Mouse (Mus musculus) myocyte (in vitro differentiated cells): ENCODE results near the gene Entpd3. TPM values are rescaled to one million over a fixed set of nuclear protein-coding genes. Genes with fewer than 3 reads are reported as not detected.

Source experiments
- H3K27me3 ChIP-seq: one replicate; pipeline ENCODE4 v1.6.1; 2011; ENCODE audit not compliant: control insufficient read depth, insufficient read depth, insufficient read length
- H3K36me3 ChIP-seq: one replicate; pipeline ENCODE4 v1.6.1; 2011; ENCODE audit not compliant: control insufficient read depth, insufficient read depth
- H3K4me2 ChIP-seq: one replicate; pipeline ENCODE4 v1.6.1; 2011; ENCODE audit warnings: low read depth, control low read depth
- H3K4me3 ChIP-seq: one replicate; pipeline ENCODE4 v1.5.1; 2011; ENCODE audit warnings: mild to moderate bottlenecking, control low read depth, moderate library complexity
- H3K79me2 ChIP-seq: one replicate; pipeline ENCODE4 v1.6.1; 2011; ENCODE audit not compliant: control insufficient read depth, insufficient read depth
- H3ac ChIP-seq: one replicate; pipeline ENCODE4 v1.6.1; 2011; ENCODE audit not compliant: control insufficient read depth, insufficient read length
- CEBPB ChIP-seq: IDR thresholded peaks from 2 replicates; pipeline ENCODE4 v1.6.1; 2011; ENCODE audit warnings: mild to moderate bottlenecking, moderate library complexity; ENCODE audit not compliant: poor library complexity, insufficient read depth, severe bottlenecking
- E2F4 ChIP-seq: IDR thresholded peaks from one replicate; pipeline ENCODE4 v1.6.1; 2011; ENCODE audit warnings: mild to moderate bottlenecking, control low read depth, moderate library complexity; ENCODE audit not compliant: insufficient read depth
- MAX ChIP-seq: IDR thresholded peaks from one replicate; pipeline ENCODE4 v1.6.1; 2011; ENCODE audit warnings: low read depth, mild to moderate bottlenecking, control low read depth
- MYOD1 ChIP-seq, 3 experiments: IDR thresholded peaks; one replicate each; pipeline ENCODE4 v1.6.1; 2011; ENCODE audit warnings: control low read depth in 2 of 3, low read depth in 2 of 3, mild to moderate bottlenecking in 2 of 3, moderate library complexity in 1 of 3; ENCODE audit not compliant: insufficient read length in 2 of 3, control insufficient read depth in 1 of 3
- MYOG ChIP-seq, 3 experiments: IDR thresholded peaks; one replicate each; pipeline ENCODE4 v1.6.1; 2011; ENCODE audit warnings: control low read depth in 2 of 3, low read depth in 2 of 3, mild to moderate bottlenecking in 2 of 3; ENCODE audit not compliant: insufficient read length in 2 of 3, control insufficient read depth in 1 of 3, insufficient read depth in 1 of 3
- POLR2A ChIP-seq: IDR thresholded peaks from one replicate; pipeline ENCODE4 v1.6.1; 2011; ENCODE audit warnings: low read depth, mild to moderate bottlenecking, control low read depth, moderate library complexity; ENCODE audit not compliant: insufficient read length
- POLR2AphosphoS2 ChIP-seq: IDR thresholded peaks from one replicate; pipeline ENCODE4 v1.6.1; 2011; ENCODE audit warnings: low read depth, control low read depth; ENCODE audit not compliant: insufficient read length
- REST ChIP-seq: IDR thresholded peaks from one replicate; pipeline ENCODE4 v1.6.1; 2011; ENCODE audit warnings: mild to moderate bottlenecking, control low read depth, moderate library complexity; ENCODE audit not compliant: insufficient read depth, insufficient read length
- SRF ChIP-seq: IDR thresholded peaks from one replicate; pipeline ENCODE4 v1.6.1; 2011; ENCODE audit warnings: low read depth; ENCODE audit not compliant: control insufficient read depth, insufficient read length
- TCF12 ChIP-seq: IDR thresholded peaks from one replicate; pipeline ENCODE4 v1.6.1; 2011; ENCODE audit warnings: mild to moderate bottlenecking, control low read depth; ENCODE audit not compliant: poor library complexity, insufficient read depth, severe bottlenecking
- TCF3 ChIP-seq: IDR thresholded peaks from one replicate; pipeline ENCODE4 v1.6.1; 2011; ENCODE audit warnings: low read depth, control low read depth; ENCODE audit not compliant: insufficient read length
- USF1 ChIP-seq: IDR thresholded peaks from one replicate; pipeline ENCODE4 v1.6.1; 2011; ENCODE audit warnings: low read depth, mild to moderate bottlenecking, control low read depth, moderate library complexity
- polyA plus RNA-seq: library from polyadenylated mRNA; unstranded; fragments of >200 nt; fragmentation: generic; extraction: Trizol; gene quantifications from one replicate; pipeline ENCODE4 v1.2.1, GENCODE M21; 2012; ENCODE audit warnings: missing spikeins

Entpd3 gene
- polyA plus RNA-seq, 1 experiment, result 1.1 TPM

DNA sequence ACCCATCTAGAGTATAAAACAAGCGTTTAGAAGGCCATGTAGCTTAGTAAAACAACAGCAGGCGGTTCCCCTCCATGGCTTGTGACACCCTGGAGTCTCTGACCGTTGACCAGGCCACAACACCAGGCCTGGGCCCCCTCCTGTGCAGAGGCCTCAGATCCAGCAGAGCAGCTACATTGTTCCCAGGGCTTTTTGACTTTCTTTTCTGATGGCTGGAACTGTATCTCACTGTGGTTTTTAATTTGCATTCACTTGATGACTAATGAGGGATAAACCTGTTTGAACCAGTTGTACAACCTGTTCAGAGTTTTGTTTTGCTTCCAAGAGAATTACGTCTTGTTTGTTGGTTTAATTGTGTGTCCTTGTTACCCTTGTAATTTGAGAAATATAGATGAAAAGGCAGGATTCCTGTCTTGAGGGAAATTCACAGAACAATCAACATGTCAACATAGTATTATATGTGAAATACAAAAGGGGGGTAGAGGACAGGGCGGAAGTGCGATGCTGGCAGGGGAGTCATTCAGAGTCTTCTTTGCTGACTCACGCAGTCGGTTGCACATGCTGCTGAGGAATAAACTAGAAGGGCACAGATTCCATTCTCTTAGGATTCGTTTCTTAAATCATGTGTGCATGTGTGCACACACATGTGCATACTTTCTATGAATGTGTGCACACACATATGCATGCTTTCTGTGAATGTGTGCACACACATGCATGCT is 53.9 kb downstream of the Entpd3 start:
- TF ChIP-seq TCF12 (no peak), REST (no peak), MAX (no peak), POLR2A (no peak), TCF3 (no peak)
- H3K27me3 ChIP-seq, result no peaks in the 10 kb centered on the region
- H3K4me2 ChIP-seq, result no peak overlapping the region
- no peak overlapping the region for H3K4me3 ChIP-seq
- H3ac ChIP-seq, result no peak overlapping the region
- H3K36me3 ChIP-seq, result no peaks in the 10 kb centered on the region
- no peaks in the 10 kb centered on the region for H3K79me2 ChIP-seq

- no peak overlapping the region for H3K4me3 ChIP-seq
- no peaks in the 10 kb centered on the region for H3K27me3 ChIP-seq
- H3K79me2 ChIP-seq, result no peaks in the 10 kb centered on the region
- no peak for TF ChIP-seq POLR2AphosphoS2
- TF ChIP-seq TCF12, result no peak
- no peak for TF ChIP-seq POLR2A
- no peak for TF ChIP-seq MYOG (IDR thresholded peaks at IDR 0.05; ENCODE audit: control insufficient read depth in 1 of 3, insufficient read depth in 1 of 3, insufficient read length in 2 of 3, low read depth in 2 of 3)
- TF ChIP-seq MAX, result no peak
- TF ChIP-seq TCF3, result no peak
- TF ChIP-seq E2F4, result no peak
- TF ChIP-seq USF1, result no peak
- no peak for TF ChIP-seq SRF
- TF ChIP-seq CEBPB, result no peak
- no peak for TF ChIP-seq MYOD1 (IDR thresholded peaks at IDR 0.05; ENCODE audit: control insufficient read depth in 1 of 3, insufficient read length in 2 of 3, low read depth in 2 of 3)
- no peak for TF ChIP-seq REST
- no peaks in the 10 kb centered on the region for H3K36me3 ChIP-seq
- no peak overlapping the region for H3ac ChIP-seq
- H3K4me2 ChIP-seq, result no peak overlapping the region
Observed at GRCm38 (mm10) chr9:120594839-120595238, 55.2 kb downstream of the Entpd3 start.

DNA sequence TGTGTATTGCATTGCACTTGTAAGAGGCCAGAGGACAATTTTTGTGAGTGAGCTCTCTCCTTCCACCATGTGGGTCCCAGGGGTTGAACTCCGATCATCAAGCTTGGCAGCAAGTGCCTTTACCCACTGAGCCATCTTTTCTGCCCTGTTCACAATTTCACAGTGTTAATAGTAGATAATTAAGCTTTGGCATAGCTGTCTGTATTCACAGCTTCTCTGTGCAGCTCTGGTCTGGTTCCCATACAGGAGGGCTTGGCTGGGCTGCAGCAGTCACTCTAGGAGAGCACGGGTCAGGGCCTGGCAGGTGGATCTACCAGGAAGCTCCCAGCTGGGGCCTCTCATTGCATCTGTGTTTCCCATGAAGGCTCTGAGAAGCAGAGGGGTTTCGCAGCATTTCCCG is 55.7 kb downstream of the Entpd3 start:
- TF ChIP-seq SRF (no peak), MYOG (IDR thresholded peaks at IDR 0.05; ENCODE audit: control insufficient read depth in 1 of 3, insufficient read depth in 1 of 3, insufficient read length in 2 of 3, low read depth in 2 of 3) (no peak), TCF12 (no peak), USF1 (no peak), POLR2A (no peak), POLR2AphosphoS2 (no peak), CEBPB (no peak), MYOD1 (IDR thresholded peaks at IDR 0.05; ENCODE audit: control insufficient read depth in 1 of 3, insufficient read length in 2 of 3, low read depth in 2 of 3) (no peak)
- Histone ChIP-seq H3K27me3 (no peaks in the 10 kb centered on the region), H3K36me3 (no peaks in the 10 kb centered on the region), H3ac (no peak overlapping the region), H3K4me3 (no peak overlapping the region), H3K79me2 (no peaks in the 10 kb centered on the region), H3K4me2 (no peak overlapping the region)

DNA sequence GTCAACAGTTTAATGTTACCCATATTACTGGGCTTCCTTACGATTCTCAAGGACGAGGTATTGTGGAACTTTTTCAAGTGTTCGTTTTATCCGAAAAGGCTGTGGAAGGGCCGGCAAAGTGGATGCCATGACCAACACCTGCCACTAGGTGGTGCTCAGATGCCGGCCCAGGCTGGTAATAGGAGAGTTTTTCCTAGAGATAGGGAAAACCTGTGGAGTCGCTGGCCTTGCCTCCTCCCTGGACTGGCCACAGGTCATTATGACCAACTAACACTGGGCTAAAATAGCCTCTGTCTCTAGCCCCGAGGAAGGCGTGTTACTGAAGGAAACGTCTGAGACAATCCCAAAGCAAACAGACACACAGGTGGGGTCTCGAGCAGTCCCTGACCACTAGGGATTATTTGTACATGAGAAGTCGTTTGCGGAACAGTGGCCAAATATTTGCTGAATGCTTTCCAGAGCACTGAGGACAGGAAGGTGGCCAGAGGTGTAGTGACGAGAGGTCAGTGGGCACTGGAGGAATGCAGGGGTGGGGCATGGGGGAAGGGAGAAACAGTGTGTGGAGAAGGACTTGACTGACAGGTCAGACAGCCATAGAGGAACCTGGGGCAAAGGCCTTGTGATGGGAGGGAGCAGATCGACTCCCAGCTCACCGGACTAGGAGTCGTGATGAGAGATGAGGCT is 62.0 kb downstream of the Entpd3 start:
- no peaks in the 10 kb centered on the region for H3K79me2 ChIP-seq
- no peak overlapping the region for H3K4me2 ChIP-seq
- H3ac ChIP-seq, result no peak overlapping the region
- H3K4me3 ChIP-seq, result no peak overlapping the region
- H3K36me3 ChIP-seq, result no peaks in the 10 kb centered on the region
- no peak for TF ChIP-seq MAX
- TF ChIP-seq E2F4, result no peak
- TF ChIP-seq REST, result no peak
- no peak for TF ChIP-seq MYOD1 (IDR thresholded peaks at IDR 0.05; ENCODE audit: control insufficient read depth in 1 of 3, insufficient read length in 2 of 3, low read depth in 2 of 3)
- TF ChIP-seq USF1, result no peak
- TF ChIP-seq SRF, result no peak
- TF ChIP-seq TCF3, result no peak
- TF ChIP-seq MYOG (IDR thresholded peaks at IDR 0.05; ENCODE audit: control insufficient read depth in 1 of 3, insufficient read depth in 1 of 3, insufficient read length in 2 of 3, low read depth in 2 of 3), result no peak
- no peak for TF ChIP-seq CEBPB
- TF ChIP-seq POLR2A, result no peak
- TF ChIP-seq POLR2AphosphoS2, result no peak
- no peak for TF ChIP-seq TCF12
- H3K27me3 ChIP-seq, result no peaks in the 10 kb centered on the region
